In the genomic region with DNA sequence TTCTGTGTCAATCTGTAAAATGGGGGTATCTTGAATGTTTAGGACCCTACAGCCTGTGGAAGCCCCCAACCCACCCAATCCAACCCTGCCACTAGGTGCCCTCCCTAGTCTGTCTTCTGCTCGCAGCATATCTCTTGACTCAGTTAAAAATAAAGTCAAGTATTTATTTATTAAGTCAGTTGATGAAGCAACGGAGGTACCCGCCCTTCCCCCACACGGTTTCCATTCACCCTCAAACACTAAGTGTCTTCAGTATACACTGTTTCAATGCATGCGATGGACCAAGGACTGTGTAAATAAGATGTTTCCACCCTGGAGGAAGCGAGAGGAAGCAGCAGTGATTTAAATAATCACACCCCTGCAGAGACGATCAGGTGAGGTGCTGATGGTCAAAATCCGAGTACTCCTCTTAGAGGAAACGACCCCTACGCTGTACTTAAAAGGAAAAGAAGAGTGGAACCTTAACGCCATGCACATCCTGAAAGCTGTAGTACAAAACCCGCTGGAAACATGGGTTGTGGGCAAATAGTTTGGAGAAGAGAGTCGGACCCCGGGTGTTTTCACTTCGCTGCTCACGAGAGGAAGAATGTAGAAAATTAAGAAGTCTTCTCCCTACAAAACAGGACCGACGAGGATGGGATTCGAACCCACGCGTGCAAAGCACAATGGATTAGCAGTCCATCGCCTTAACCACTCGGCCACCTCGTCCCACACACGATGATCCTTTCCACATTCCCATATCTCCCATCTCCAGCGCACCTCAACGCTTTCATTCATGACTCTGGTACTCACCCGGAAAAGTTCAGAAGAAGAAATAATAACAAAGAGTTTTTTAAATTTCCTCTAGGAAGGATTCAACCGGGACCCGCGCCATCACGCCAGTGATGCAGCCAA, we compare ENCODE assay signal across 8 mouse cellular contexts. TPM values are rescaled to one million over a fixed set of nuclear protein-coding genes. Genes with fewer than 3 reads are reported as not detected.
DNase-seq lines count a peak whose midpoint lies in the region; ATAC-seq and TF ChIP-seq lines count a peak whose summit lies in the region.

No protein-coding gene starts in this region.

- peak overlapping the region; percentile 95 for H3K4me2 ChIP-seq in embryonic facial prominence, embryonic 15.5 days (replicated peaks)
- H3K4me2 ChIP-seq in heart, embryonic 13.5 days, result peak overlapping the region; percentile 99
- peak overlapping the region; percentile 84 for H3K4me2 ChIP-seq in liver, embryonic 14.5 days (ENCODE audit: low read depth)
- H3K4me2 ChIP-seq in neural tube, embryonic 15.5 days, result peak overlapping the region; percentile 95

- no peaks in the 10 kb centered on the region for H3K27me3 ChIP-seq in embryonic facial prominence, embryonic 15.5 days
- no peaks in the 10 kb centered on the region for H3K27me3 ChIP-seq in heart, embryonic 13.5 days (replicated peaks)
- no peaks in the 10 kb centered on the region for H3K27me3 ChIP-seq in liver, embryonic 14.5 days (ENCODE audit: control insufficient read depth, insufficient read depth, low read length)
- no peaks in the 10 kb centered on the region for H3K27me3 ChIP-seq in neural tube, embryonic 15.5 days (replicated peaks)

- no peaks in the 10 kb centered on the region; the same call in 1 of the 2 replicates for H3K4me1 ChIP-seq in bone marrow, adult 2 months (ENCODE audit: control insufficient read depth, insufficient read depth, low read length)
- peaks cover 39% of the 10 kb centered on the region for H3K4me1 ChIP-seq in embryonic facial prominence, embryonic 15.5 days
- peaks cover 39% of the 10 kb centered on the region for H3K4me1 ChIP-seq in heart, embryonic 13.5 days
- peaks cover 12 to 18% of the 10 kb centered on the region in 2 experiments for H3K4me1 ChIP-seq in liver, embryonic 14.5 days (replicated peaks; ENCODE audit: control insufficient read depth in 2 of 2, insufficient read depth in 2 of 2, low read length in 1 of 2)
- H3K4me1 ChIP-seq in neural tube, embryonic 15.5 days, result peaks cover 43% of the 10 kb centered on the region

- peak; percentile 56 to 58 for DNase-seq in B cell, adult 2 months
- DNase-seq in kidney, postnatal 14 days, result peak; percentile 83
- DNase-seq in liver, embryonic 14.5 days (ENCODE audit: low read depth in 3 of 3, low spot score in 3 of 3), result peak; percentile 49 to 58 (median 54)
- peak; percentile 33 to 50 for DNase-seq in thymus, adult 18-20 months

- no peak for TF ChIP-seq CTCF in bone marrow, adult 2 months (IDR thresholded peaks at IDR 0.05; ENCODE audit: control insufficient read depth, insufficient read depth, low read length)
- TF ChIP-seq CTCF in liver, embryonic 14.5 days (IDR thresholded peaks at IDR 0.05; ENCODE audit: low read depth), result no peak

- no peaks in the 10 kb centered on the region for H3K9me3 ChIP-seq in embryonic facial prominence, embryonic 15.5 days (replicated peaks)
- H3K9me3 ChIP-seq in heart, embryonic 13.5 days, result no peaks in the 10 kb centered on the region
- no peaks in the 10 kb centered on the region for H3K9me3 ChIP-seq in liver, embryonic 14.5 days (ENCODE audit: control insufficient read depth, low read length)
- no peaks in the 10 kb centered on the region for H3K9me3 ChIP-seq in neural tube, embryonic 15.5 days (replicated peaks)

- TF ChIP-seq EP300 in liver, embryonic 14.5 days (IDR thresholded peaks at IDR 0.05; ENCODE audit: low read depth), result no peak

- H3K9ac ChIP-seq in embryonic facial prominence, embryonic 15.5 days, result peak overlapping the region; percentile 98
- peak overlapping the region; percentile 97 for H3K9ac ChIP-seq in heart, embryonic 13.5 days
- H3K9ac ChIP-seq in liver, embryonic 14.5 days (replicated peaks), result peak overlapping the region; percentile 60
- peak overlapping the region; percentile 81 for H3K9ac ChIP-seq in neural tube, embryonic 15.5 days (replicated peaks)

- H3K36me3 ChIP-seq in embryonic facial prominence, embryonic 15.5 days, result 0 out of 2 replicates have a peak, but pooled peaks cover 3% of the 10 kb centered on the region
- H3K36me3 ChIP-seq in heart, embryonic 13.5 days, result peaks cover 3% of the 10 kb centered on the region; the same call in 1 of the 2 replicates
- no peaks in the 10 kb centered on the region for H3K36me3 ChIP-seq in liver, embryonic 14.5 days (replicated peaks; ENCODE audit: control insufficient read depth, insufficient read depth, low read depth)
- H3K36me3 ChIP-seq in neural tube, embryonic 15.5 days, result no peaks in the 10 kb centered on the region

- 7% methylated on average over 32 of the region's 32 CpGs for WGBS in bone marrow, adult 2 months
- 4% methylated on average over 32 of the region's 32 CpGs for WGBS in embryonic facial prominence, embryonic 15.5 days
- 4% methylated on average over 32 of the region's 32 CpGs for WGBS in heart, embryonic 13.5 days
- WGBS in liver, embryonic 14.5 days (ENCODE audit: insufficient replicate concordance), result 4% methylated on average over 32 of the region's 32 CpGs
- 6% methylated on average over 32 of the region's 32 CpGs for WGBS in neural tube, embryonic 15.5 days

- TF ChIP-seq POLR2A in bone marrow, adult 2 months (IDR thresholded peaks at IDR 0.05; ENCODE audit: borderline replicate concordance, control insufficient read depth, low read depth, low read length), result no peak

- H3K27ac ChIP-seq in bone marrow, adult 2 months (ENCODE audit: control insufficient read depth, insufficient read depth, low read depth, low read length, poor library complexity), result no peak overlapping the region
- H3K27ac ChIP-seq in embryonic facial prominence, embryonic 15.5 days (replicated peaks), result peak overlapping the region; percentile 85
- H3K27ac ChIP-seq in heart, embryonic 13.5 days (replicated peaks), result peak overlapping the region; percentile 76
- H3K27ac ChIP-seq in liver, embryonic 14.5 days, result no peak overlapping the region
- peak overlapping the region; percentile 91 for H3K27ac ChIP-seq in neural tube, embryonic 15.5 days (replicated peaks)

- peak overlapping the region; percentile 91 for H3K4me3 ChIP-seq in bone marrow, adult 2 months (replicated peaks; ENCODE audit: control insufficient read depth, low read depth, low read length)
- peak overlapping the region; percentile 71 for H3K4me3 ChIP-seq in embryonic facial prominence, embryonic 15.5 days (replicated peaks)
- H3K4me3 ChIP-seq in heart, embryonic 13.5 days, result peak overlapping the region; percentile 79
- H3K4me3 ChIP-seq in liver, embryonic 14.5 days (ENCODE audit: insufficient read depth in 1 of 2, low read depth in 2 of 2, low read length in 2 of 2), result peak overlapping the region; percentile 53 to 60
- peak overlapping the region; percentile 89 for H3K4me3 ChIP-seq in neural tube, embryonic 15.5 days (replicated peaks)

- peak; percentile 41; the same call in 1 of the 2 replicates for ATAC-seq in embryonic facial prominence, embryonic 15.5 days (ENCODE audit: insufficient number of reproducible peaks, low FRiP score, low TSS enrichment, low read depth)
- ATAC-seq in heart, embryonic 13.5 days (ENCODE audit: extremely low read depth, insufficient number of reproducible peaks, low FRiP score, low TSS enrichment), result 0 out of 2 replicates have a peak, but pooled peaks have one; percentile 20
- peak; percentile 52; the same call in 1 of the 2 replicates for ATAC-seq in liver, embryonic 14.5 days (ENCODE audit: insufficient read depth)
- peak; percentile 77 for ATAC-seq in neural tube, embryonic 15.5 days (ENCODE audit: low FRiP score)

RNA-seq across cellular contexts. Expression of a gene that starts 0.7 kb away (rescaled TPM):
- polyA plus RNA-seq in bone marrow, adult 2 months (2011; ENCODE audit: insufficient read depth, insufficient read length, low replicate concordance, missing spikeins), result 5.9 and 8.3 TPM in 2 replicates
- polyA plus RNA-seq in embryonic facial prominence, embryonic 15.5 days (2015; fragmentation: Nextera tagmentation; extraction: Ambion mirVana), result 47.2 and 48.4 TPM in 2 replicates
- polyA plus RNA-seq in heart, embryonic 13.5 days (2015; fragmentation: Nextera tagmentation; extraction: Ambion mirVana), result 41.4 and 49.5 TPM in 2 replicates
- polyA plus RNA-seq in liver, embryonic 14.5 days (2012; rRNA removed), result 3.4 and 4.2 TPM in 2 replicates
- polyA plus RNA-seq in liver, embryonic 14.5 days (2014; fragmentation: Nextera tagmentation; extraction: Ambion mirVana), result 6.5 TPM in 2 replicates
- polyA plus RNA-seq in neural tube, embryonic 15.5 days (2015; fragmentation: Nextera tagmentation; extraction: Ambion mirVana), result 103 and 113 TPM in 2 replicates

RNA-seq across cellular contexts. Expression of a gene that starts 0.8 kb away (rescaled TPM):
- polyA plus RNA-seq in bone marrow, adult 2 months (2011; ENCODE audit: insufficient read depth, insufficient read length, low replicate concordance, missing spikeins), result not detected in 2 replicates
- polyA plus RNA-seq in embryonic facial prominence, embryonic 15.5 days (2015; fragmentation: Nextera tagmentation; extraction: Ambion mirVana), result 1.9 and 2.0 TPM in 2 replicates
- 1.4 and 1.7 TPM in 2 replicates for polyA plus RNA-seq in heart, embryonic 13.5 days (2015; fragmentation: Nextera tagmentation; extraction: Ambion mirVana)
- 0.19 and 0.29 TPM in 2 replicates for polyA plus RNA-seq in liver, embryonic 14.5 days (2012; rRNA removed)
- polyA plus RNA-seq in liver, embryonic 14.5 days (2014; fragmentation: Nextera tagmentation; extraction: Ambion mirVana), result 0.13 and 0.59 TPM in 2 replicates
- polyA plus RNA-seq in neural tube, embryonic 15.5 days (2015; fragmentation: Nextera tagmentation; extraction: Ambion mirVana), result 4.1 and 4.2 TPM in 2 replicates

RNA-seq across cellular contexts. Expression of a gene that starts 3.2 kb away (rescaled TPM):
- polyA plus RNA-seq in bone marrow, adult 2 months (2011; ENCODE audit: insufficient read depth, insufficient read length, low replicate concordance, missing spikeins), result 40.6 and 68.0 TPM in 2 replicates
- 42.2 and 48.6 TPM in 2 replicates for polyA plus RNA-seq in embryonic facial prominence, embryonic 15.5 days (2015; fragmentation: Nextera tagmentation; extraction: Ambion mirVana)
- polyA plus RNA-seq in heart, embryonic 13.5 days (2015; fragmentation: Nextera tagmentation; extraction: Ambion mirVana), result 29.5 and 33.5 TPM in 2 replicates
- polyA plus RNA-seq in liver, embryonic 14.5 days (2012; rRNA removed), result 17.3 and 19.9 TPM in 2 replicates
- polyA plus RNA-seq in liver, embryonic 14.5 days (2014; fragmentation: Nextera tagmentation; extraction: Ambion mirVana), result 24.5 and 26.4 TPM in 2 replicates
- polyA plus RNA-seq in neural tube, embryonic 15.5 days (2015; fragmentation: Nextera tagmentation; extraction: Ambion mirVana), result 21.6 and 32.6 TPM in 2 replicates

RNA-seq across cellular contexts. Expression of a gene that starts 12.4 kb away (rescaled TPM):
- 0.68 and 3.6 TPM in 2 replicates for polyA plus RNA-seq in bone marrow, adult 2 months (2011; ENCODE audit: insufficient read depth, insufficient read length, low replicate concordance, missing spikeins)
- 2.6 and 4.4 TPM in 2 replicates for polyA plus RNA-seq in embryonic facial prominence, embryonic 15.5 days (2015; fragmentation: Nextera tagmentation; extraction: Ambion mirVana)
- 2.4 and 3.5 TPM in 2 replicates for polyA plus RNA-seq in heart, embryonic 13.5 days (2015; fragmentation: Nextera tagmentation; extraction: Ambion mirVana)
- 0.42 and 0.54 TPM in 2 replicates for polyA plus RNA-seq in liver, embryonic 14.5 days (2012; rRNA removed)
- polyA plus RNA-seq in liver, embryonic 14.5 days (2014; fragmentation: Nextera tagmentation; extraction: Ambion mirVana), result 0.13 and 0.28 TPM in 2 replicates
- polyA plus RNA-seq in neural tube, embryonic 15.5 days (2015; fragmentation: Nextera tagmentation; extraction: Ambion mirVana), result 0.89 and 1.0 TPM in 2 replicates

RNA-seq across cellular contexts. Expression of a gene that starts 14.3 kb away (rescaled TPM):
- 1.3 and 1.7 TPM in 2 replicates for polyA plus RNA-seq in bone marrow, adult 2 months (2011; ENCODE audit: insufficient read depth, insufficient read length, low replicate concordance, missing spikeins)
- 3.5 and 4.9 TPM in 2 replicates for polyA plus RNA-seq in embryonic facial prominence, embryonic 15.5 days (2015; fragmentation: Nextera tagmentation; extraction: Ambion mirVana)
- 8.5 and 9.4 TPM in 2 replicates for polyA plus RNA-seq in heart, embryonic 13.5 days (2015; fragmentation: Nextera tagmentation; extraction: Ambion mirVana)
- polyA plus RNA-seq in liver, embryonic 14.5 days (2012; rRNA removed), result 2.5 and 3.8 TPM in 2 replicates
- polyA plus RNA-seq in liver, embryonic 14.5 days (2014; fragmentation: Nextera tagmentation; extraction: Ambion mirVana), result 0.76 and 0.96 TPM in 2 replicates
- polyA plus RNA-seq in neural tube, embryonic 15.5 days (2015; fragmentation: Nextera tagmentation; extraction: Ambion mirVana), result 12.8 and 14.0 TPM in 2 replicates

Comparison
In these comparisons a context has a peak if more than half of its experiments do, and no peak if none do; other contexts are left out.
1. H3K27ac ChIP-seq: peak in embryonic facial prominence, embryonic 15.5 days (single experiment), heart, embryonic 13.5 days (single experiment) and neural tube, embryonic 15.5 days (single experiment); none in bone marrow, adult 2 months (single experiment) and liver, embryonic 14.5 days (single experiment).
2. ATAC-seq: peak in every context shown above with its lines; median percentile 77 in neural tube, embryonic 15.5 days; 52 in liver, embryonic 14.5 days; 41 in embryonic facial prominence, embryonic 15.5 days; 20 in heart, embryonic 13.5 days.
3. Peak in every context shown above with its lines, with median percentiles within 50 percentile points of each other: DNase-seq, H3K4me3 ChIP-seq, H3K4me2 ChIP-seq and H3K9ac ChIP-seq.